Mouse (Mus musculus) forebrain, embryonic 11.5 days (tissue): ENCODE data around the gene Ebp. TPM values are rescaled to one million over a fixed set of nuclear protein-coding genes. Genes with fewer than 3 reads are reported as not detected.

Experiments
- ATAC-seq: fragments of 200-750 bp; cut with Nextera tagmentation; replicated peaks from 2 replicates; pipeline ENCODE4 v1.8.0; 2017; ENCODE audit warnings: moderate TSS enrichment; ENCODE audit not compliant: low FRiP score
- DNase-seq: peaks from one replicate; pipeline ENCODE4 v3.0.0-alpha.2; 2017; ENCODE audit warnings: low spot score
- H3K27ac ChIP-seq: fragments of 300-500 bp; sonication (generic); 2 replicates; pipeline ENCODE4 v1.5.1; 2014; ENCODE audit warnings: low read depth, low read length
- H3K27me3 ChIP-seq: fragments of 300-500 bp; sonication (generic); 2 replicates; pipeline ENCODE4 v1.6.1; 2014; ENCODE audit warnings: mild to moderate bottlenecking, low read length, mixed read lengths; ENCODE audit not compliant: control insufficient read depth, insufficient read depth
- H3K36me3 ChIP-seq: fragments of 300-500 bp; sonication (generic); 2 replicates; pipeline ENCODE4 v1.6.1; 2014; ENCODE audit warnings: mild to moderate bottlenecking, low read length, moderate library complexity, mixed read lengths; ENCODE audit not compliant: control insufficient read depth, insufficient read depth
- H3K4me1 ChIP-seq: fragments of 300-500 bp; sonication (generic); replicated peaks from 2 replicates; pipeline ENCODE4 v1.6.1; 2014; ENCODE audit warnings: low read length, mixed read lengths; ENCODE audit not compliant: control insufficient read depth, insufficient read depth
- H3K4me2 ChIP-seq: fragments of 300-500 bp; sonication (generic); 2 replicates; pipeline ENCODE4 v1.6.1; 2014; ENCODE audit warnings: low read depth, mild to moderate bottlenecking, low read length, moderate library complexity, mixed read lengths; ENCODE audit not compliant: severe bottlenecking
- H3K4me3 ChIP-seq: fragments of 300-500 bp; sonication (generic); 2 replicates; pipeline ENCODE4 v1.5.1; 2014; ENCODE audit warnings: low read depth, low read length
- H3K9ac ChIP-seq: fragments of 300-500 bp; sonication (generic); 2 replicates; pipeline ENCODE4 v1.6.1; 2014; ENCODE audit warnings: low read length
- H3K9me3 ChIP-seq: fragments of 300-500 bp; sonication (generic); 2 replicates; pipeline ENCODE4 v1.6.1; 2016; ENCODE audit warnings: low read length, mixed read lengths; ENCODE audit not compliant: control insufficient read depth
- WGBS: fragments of 180-500 bp; shearing (Covaris S2); extraction: QIAGEN DNeasy Blood & Tissue Kit; methylation state at CpG from one replicate; pipeline ENCODE4 v1.1.7; 2014; 5-methylcytosine and 5-hydroxymethylcytosine counted together
- polyA plus RNA-seq: library from polyadenylated mRNA; unstranded; fragments of >200 nt; fragmentation: Nextera tagmentation; extraction: Ambion mirVana; gene quantifications from 2 replicates; pipeline ENCODE4 v1.2.1, GENCODE M21; 2014

Ebp gene
- 24.5 and 25.2 TPM in 2 replicates for polyA plus RNA-seq

DNA sequence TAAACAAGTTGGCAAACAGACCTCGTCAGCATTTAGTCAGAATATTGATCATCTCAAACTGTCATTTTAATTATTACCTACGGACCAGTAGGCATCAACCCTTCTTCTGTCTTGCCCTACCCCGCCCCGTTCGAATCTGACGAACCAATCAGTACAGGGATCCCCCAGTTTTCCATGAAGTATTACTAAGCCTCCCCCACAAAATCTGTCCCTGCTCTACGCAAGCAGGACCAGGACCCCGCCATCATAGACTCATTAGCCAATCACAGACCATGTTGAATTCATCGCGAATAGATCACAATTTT is at the start of gene Ebp:
TSS of gene Ebp (minus strand) at position 94 of the 305 bp plus-strand sequence.
- no peaks in the 10 kb centered on the region for H3K27me3 ChIP-seq
- peak within 1 kb of the TSS; percentile 62 for H3K9ac ChIP-seq
- H3K9me3 ChIP-seq, result no peaks in the 10 kb centered on the region
- peak within 1 kb of the TSS; percentile 50 for H3K4me2 ChIP-seq
- H3K27ac ChIP-seq, result peak within 1 kb of the TSS; percentile 43; the same call in 1 of the 2 replicates
- peak within 1 kb of the TSS; percentile 41 for H3K4me3 ChIP-seq
- ATAC-seq (peak; percentile 39; the same call in 1 of the 2 replicates), DNase-seq (no peak)
- 24% methylated on average over 10 of the region's 10 CpGs for WGBS
- H3K36me3 ChIP-seq, result no peaks in the 10 kb centered on the region
- no peaks in the 10 kb centered on the region for H3K4me1 ChIP-seq

GRCm38 (mm10) chrX:8238804-8239395 is 45.6 kb upstream of the Ebp start:
- Histone ChIP-seq H3K4me3 (no peak overlapping the region), H3K27ac (no peak overlapping the region), H3K27me3 (no peaks in the 10 kb centered on the region), H3K9ac (no peak overlapping the region), H3K9me3 (no peaks in the 10 kb centered on the region), H3K4me2 (no peak overlapping the region), H3K4me1 (no peaks in the 10 kb centered on the region), H3K36me3 (no peaks in the 10 kb centered on the region)
- 77% methylated on average over 13 of the region's 13 CpGs for WGBS
- no peak for DNase-seq
- no peak for ATAC-seq

DNA sequence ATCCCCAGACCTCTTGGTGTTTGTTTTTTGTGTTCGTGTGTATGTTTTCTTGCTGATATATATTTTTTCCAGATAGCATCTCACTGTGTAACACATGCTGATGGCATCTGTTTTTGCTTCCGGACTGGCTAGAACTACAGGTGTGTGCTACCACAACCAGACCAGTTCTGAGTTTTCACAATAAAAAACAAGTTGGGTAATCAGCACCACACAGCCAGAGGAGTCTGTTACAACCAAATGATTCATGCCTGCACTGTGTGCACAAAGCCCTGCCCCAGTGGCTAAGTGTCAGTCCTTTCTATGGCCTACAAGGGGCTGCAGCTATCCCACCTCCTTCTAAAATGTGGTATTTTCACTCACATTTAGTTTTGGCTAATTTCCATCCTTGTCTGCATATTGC is 43.4 kb upstream of the Ebp start:
- no peak for DNase-seq
- no peak overlapping the region for H3K4me3 ChIP-seq
- WGBS, result 84% methylated on average over 2 of the region's 2 CpGs

DNA sequence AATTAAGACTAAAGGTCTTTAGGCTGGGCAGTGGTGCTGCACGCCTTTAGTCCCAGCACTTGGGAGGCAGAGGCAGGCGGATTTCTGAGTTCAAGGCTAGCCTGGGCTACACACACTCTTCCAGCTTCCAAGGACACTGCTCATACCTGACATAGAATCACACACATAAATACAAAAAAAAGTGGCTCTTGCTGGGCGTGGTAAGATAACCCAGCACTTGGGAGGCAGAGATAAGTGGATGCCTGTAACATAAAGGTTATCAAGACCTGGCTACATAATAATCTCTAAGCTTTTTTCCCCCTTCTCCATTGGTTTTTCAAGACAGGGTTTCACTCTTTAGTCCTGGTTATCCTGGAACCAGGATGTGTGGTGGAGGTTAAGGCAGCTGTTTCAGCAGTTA is 40.3 kb upstream of the Ebp start:
- H3K27ac ChIP-seq, result no peak overlapping the region
- H3K9ac ChIP-seq, result no peak overlapping the region
- H3K27me3 ChIP-seq, result no peaks in the 10 kb centered on the region
- WGBS, result 72% methylated on average over 3 of the region's 3 CpGs
- H3K36me3 ChIP-seq, result no peaks in the 10 kb centered on the region
- no peaks in the 10 kb centered on the region for H3K4me1 ChIP-seq
- ATAC-seq (no peak), DNase-seq (no peak)
- no peak overlapping the region for H3K4me3 ChIP-seq
- no peaks in the 10 kb centered on the region for H3K9me3 ChIP-seq
- H3K4me2 ChIP-seq, result no peak overlapping the region

More for the DNA sequence above, 43.4 kb upstream of the Ebp start:
- no peak for ATAC-seq
- Histone ChIP-seq H3K4me2 (no peak overlapping the region), H3K36me3 (no peaks in the 10 kb centered on the region), H3K4me1 (no peaks in the 10 kb centered on the region), H3K9ac (no peak overlapping the region), H3K9me3 (no peaks in the 10 kb centered on the region), H3K27me3 (no peaks in the 10 kb centered on the region), H3K27ac (no peak overlapping the region)

DNA sequence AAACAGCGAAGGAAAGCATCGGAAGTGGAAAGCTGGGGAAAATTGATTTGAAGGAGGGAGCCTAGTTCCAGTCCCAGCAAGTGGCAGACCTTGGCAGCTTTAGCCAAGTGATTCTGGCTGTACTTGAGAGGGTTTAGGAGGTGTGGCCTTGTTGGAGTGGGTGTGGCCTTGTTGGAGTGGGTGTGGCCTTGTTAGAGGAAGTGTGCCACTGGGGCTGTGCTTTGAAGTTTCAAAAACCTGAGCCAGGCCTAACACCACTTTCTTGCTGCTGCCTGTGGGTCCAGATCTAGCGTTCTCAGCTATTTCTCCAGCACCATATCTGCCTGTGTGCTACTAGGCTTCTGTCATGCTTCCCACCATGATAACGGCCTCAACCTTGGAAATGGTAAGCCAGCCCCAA is 37.0 kb upstream of the Ebp start:
- DNase-seq, result no peak
- H3K4me1 ChIP-seq, result no peaks in the 10 kb centered on the region
- WGBS, result 79% methylated on average over 4 of the region's 4 CpGs
- no peak overlapping the region for H3K4me2 ChIP-seq
- H3K4me3 ChIP-seq, result no peak overlapping the region
- H3K9ac ChIP-seq, result no peak overlapping the region
- H3K27ac ChIP-seq, result no peak overlapping the region
- H3K9me3 ChIP-seq, result no peaks in the 10 kb centered on the region
- ATAC-seq, result no peak
- no peaks in the 10 kb centered on the region for H3K27me3 ChIP-seq
- H3K36me3 ChIP-seq, result no peaks in the 10 kb centered on the region

DNA sequence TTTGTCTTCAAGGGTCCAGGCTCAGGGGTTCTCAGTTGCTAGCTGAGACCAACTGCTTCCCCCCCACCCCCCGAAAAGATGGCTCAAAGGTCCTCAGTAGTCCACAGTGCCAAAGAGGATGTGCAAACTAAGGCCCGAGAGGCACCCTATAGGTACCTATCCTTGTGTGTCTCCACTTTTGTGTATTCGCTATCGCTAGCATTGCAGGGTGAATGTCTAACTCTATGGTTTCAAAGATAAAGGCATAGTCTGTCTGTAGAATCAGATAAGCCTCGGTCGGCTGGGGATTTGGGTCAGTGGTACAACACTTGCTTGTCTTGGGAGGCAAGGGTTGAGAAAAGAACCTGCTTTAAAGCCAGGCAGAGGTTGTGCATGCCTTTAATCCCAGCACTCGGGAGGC is 30.2 kb upstream of the Ebp start:
- no peaks in the 10 kb centered on the region for H3K9me3 ChIP-seq
- H3K4me3 ChIP-seq, result no peak overlapping the region
- DNase-seq, result no peak
- H3K27ac ChIP-seq, result no peak overlapping the region
- no peaks in the 10 kb centered on the region for H3K36me3 ChIP-seq
- ATAC-seq, result no peak
- no peaks in the 10 kb centered on the region for H3K4me1 ChIP-seq
- no peak overlapping the region for H3K9ac ChIP-seq
- 87% methylated on average over 7 of the region's 7 CpGs for WGBS
- no peak overlapping the region for H3K4me2 ChIP-seq
- no peaks in the 10 kb centered on the region for H3K27me3 ChIP-seq

DNA sequence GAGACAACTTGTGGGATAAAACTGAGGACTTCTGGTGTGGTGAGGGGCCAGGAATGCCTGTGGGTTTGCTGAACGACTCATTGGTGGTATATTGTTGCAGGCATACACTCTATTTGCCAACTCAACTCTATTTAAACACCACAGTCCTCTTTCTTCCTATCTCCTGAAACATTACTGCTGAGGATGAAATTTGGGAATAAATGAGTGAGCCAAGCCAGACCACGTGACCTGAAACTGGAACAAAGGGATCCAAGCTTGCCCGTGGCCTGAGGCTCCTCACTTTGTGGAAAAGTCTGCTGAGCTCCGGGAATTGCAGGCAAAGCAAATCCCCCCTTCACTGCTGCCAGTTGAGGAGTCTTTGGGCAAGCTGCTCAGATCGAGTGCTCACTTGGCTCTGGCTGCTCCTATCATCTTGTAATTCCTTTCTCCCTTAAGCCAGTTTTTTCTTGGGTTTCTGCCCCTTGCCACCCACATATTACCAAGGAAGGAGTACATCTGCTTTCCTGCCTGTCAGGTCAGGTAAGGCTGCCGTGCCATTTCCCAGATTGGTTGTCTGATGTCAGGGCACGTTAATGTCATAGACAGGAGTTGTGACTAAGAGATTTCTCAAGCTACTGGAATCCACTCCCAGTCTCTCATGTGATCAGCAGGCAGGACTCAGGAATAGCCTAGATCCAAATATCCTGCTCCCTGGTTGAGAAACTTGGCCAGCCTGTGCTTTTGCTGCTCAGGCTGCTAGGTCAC is 29.5 kb upstream of the Ebp start:
- ATAC-seq, result no peak
- 57% methylated on average over 7 of the region's 7 CpGs for WGBS

DNA sequence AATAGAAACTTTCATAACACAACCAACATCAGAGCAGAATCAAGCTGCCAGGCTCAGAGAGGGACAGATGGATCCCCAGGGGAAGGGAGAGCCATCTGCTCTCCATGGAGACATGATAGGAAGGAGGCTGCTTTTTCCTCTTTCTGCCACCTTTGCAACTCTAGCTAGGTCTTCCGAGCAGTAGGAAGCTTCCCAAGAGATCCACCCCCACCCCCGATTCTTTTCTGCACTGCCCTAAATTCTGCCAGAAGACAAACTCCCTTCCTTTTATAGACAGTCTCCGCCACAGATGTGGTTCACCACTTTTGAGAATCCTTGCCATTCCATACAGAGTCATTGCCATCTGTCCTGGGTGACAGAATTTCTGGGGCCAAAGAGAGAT is 29.0 kb upstream of the Ebp start:
- ATAC-seq, result no peak
- H3K9me3 ChIP-seq, result no peaks in the 10 kb centered on the region
- no peaks in the 10 kb centered on the region for H3K4me1 ChIP-seq
- no peaks in the 10 kb centered on the region for H3K36me3 ChIP-seq
- DNase-seq, result no peak
- H3K4me3 ChIP-seq, result no peak overlapping the region
- H3K27ac ChIP-seq, result no peak overlapping the region
- no peak overlapping the region for H3K4me2 ChIP-seq
- WGBS, result 69% methylated on average over 3 of the region's 3 CpGs
- H3K27me3 ChIP-seq, result no peaks in the 10 kb centered on the region
- no peak overlapping the region for H3K9ac ChIP-seq

More for the DNA sequence above, 29.5 kb upstream of the Ebp start:
- Histone ChIP-seq H3K27ac (no peak overlapping the region), H3K4me3 (no peak overlapping the region), H3K36me3 (no peaks in the 10 kb centered on the region), H3K9me3 (no peaks in the 10 kb centered on the region), H3K9ac (no peak overlapping the region), H3K27me3 (no peaks in the 10 kb centered on the region), H3K4me2 (no peak overlapping the region), H3K4me1 (no peaks in the 10 kb centered on the region)
- no peak for DNase-seq

DNA sequence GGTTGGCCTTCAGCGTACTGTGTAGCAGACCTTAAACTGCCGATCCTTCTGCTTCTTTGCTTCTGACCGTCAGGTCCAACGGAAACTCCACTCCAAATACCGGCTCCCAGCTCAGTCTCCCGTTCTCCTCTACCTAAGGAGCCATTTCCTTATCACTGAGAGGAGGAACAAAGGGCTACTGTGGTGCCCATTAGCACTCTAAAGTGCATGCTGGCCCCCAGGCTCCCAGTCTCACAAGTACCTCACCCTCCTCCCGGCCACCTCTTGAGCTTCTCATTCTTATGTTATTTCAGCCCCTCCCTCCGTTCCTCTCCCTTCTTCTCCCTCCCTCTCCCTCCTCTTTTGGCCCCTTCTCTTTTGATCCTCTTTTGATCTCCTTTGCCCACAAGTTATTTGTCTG is 26.3 kb upstream of the Ebp start:
- Histone ChIP-seq H3K4me3 (no peak overlapping the region), H3K27ac (no peak overlapping the region), H3K9ac (no peak overlapping the region), H3K4me2 (no peak overlapping the region), H3K36me3 (no peaks in the 10 kb centered on the region), H3K27me3 (no peaks in the 10 kb centered on the region), H3K4me1 (no peaks in the 10 kb centered on the region), H3K9me3 (no peaks in the 10 kb centered on the region)
- WGBS, result 35% methylated on average over 8 of the region's 8 CpGs
- ATAC-seq (no peak), DNase-seq (no peak)
